Mouse (Mus musculus) G1E-ER4 (cell line): ENCODE results near the gene Pdss2. TPM values are rescaled to one million over a fixed set of nuclear protein-coding genes. Genes with fewer than 3 reads are reported as not detected.

Experiments
- GATA1 ChIP-seq: IDR thresholded peaks from one replicate; pipeline ENCODE4 v1.8.0; 2012; ENCODE audit warnings: low read length, inconsistent platforms
- polyA plus RNA-seq: library from polyadenylated mRNA; stranded (reverse); fragments of >175 nt; gene quantifications from 2 replicates; pipeline ENCODE4 v1.2.3, GENCODE M21; 2012

Gene Pdss2
- polyA plus RNA-seq, 1 experiment: 4.2 TPM

DNA sequence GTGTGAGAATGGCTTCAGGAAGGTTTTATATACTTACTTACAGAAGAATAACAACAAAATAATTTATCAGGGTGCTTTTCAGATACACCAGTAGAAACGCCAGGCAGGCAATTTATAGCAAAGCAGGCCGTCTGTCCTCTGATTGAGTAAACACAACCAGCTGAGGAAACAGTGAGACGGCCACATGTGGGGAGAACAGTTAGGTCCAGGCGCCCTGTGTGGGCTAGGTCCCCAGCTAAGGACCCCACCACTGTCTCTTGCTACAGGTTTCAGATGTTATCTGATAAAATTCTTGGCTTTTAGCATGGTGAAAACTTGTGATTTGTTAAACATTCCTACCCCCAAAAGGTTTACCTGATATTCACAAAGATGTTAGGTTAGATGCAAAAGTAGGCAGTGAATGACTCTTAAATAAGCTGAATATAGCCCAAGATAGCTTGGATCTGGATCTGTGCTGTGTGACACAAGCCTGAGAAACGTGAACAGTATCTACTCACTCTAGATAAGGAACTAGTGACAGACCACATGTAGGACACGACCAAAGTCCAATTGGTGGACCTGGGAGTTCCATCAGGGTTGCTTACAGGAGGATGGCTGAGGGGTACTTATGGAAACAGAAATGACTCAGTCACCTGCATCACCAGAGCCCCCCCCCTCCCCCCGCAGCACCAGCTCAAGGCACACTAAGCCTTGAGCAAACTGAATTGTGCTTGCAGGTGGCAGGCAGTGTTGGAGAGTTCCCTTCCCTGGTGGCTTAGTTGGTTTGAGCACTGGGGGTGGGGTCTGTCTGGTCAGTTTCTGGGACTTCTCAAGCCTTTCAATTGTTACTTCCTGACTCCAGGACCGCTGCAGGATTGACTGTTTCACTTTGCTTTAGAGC, 56.2 kb downstream of the Pdss2 start:
- no peak for TF ChIP-seq GATA1

GRCm38 (mm10) chr10:43279637-43280288, 58.5 kb downstream of the Pdss2 start:
- no peak for TF ChIP-seq GATA1

- TF ChIP-seq GATA1: no peak
These were observed 64.3 kb downstream of the Pdss2 start for GRCm38 (mm10) chr10:43285541-43285940.

DNA sequence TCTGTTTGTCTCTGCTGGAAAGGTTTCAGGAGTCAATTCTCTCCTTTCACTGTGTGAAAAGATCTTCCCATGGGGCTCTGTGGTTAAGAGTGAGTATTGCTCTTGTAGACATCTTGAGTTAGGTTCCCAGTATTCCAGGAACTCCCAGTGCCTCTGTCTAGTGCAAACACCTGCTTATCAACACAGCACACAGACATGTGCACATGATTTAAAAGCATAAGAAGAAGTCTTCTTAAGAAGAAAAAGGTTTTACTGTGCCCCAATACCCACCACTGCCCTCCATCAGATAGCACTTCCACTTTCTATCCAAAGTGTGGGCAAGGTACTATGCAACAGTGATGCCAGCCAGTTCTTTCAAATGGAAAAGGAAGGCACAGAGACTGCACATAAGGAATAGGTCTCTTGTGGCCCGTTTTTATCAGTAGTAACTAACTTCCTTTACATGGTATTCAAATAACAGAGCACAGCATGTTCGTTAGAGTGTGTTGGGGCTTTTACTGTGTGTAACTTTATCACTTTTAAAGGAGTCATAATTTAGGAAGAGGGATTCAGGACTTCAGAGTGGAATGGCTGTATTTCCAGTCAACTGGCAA, 69.4 kb downstream of the Pdss2 start:
- TF ChIP-seq GATA1: no peak

DNA sequence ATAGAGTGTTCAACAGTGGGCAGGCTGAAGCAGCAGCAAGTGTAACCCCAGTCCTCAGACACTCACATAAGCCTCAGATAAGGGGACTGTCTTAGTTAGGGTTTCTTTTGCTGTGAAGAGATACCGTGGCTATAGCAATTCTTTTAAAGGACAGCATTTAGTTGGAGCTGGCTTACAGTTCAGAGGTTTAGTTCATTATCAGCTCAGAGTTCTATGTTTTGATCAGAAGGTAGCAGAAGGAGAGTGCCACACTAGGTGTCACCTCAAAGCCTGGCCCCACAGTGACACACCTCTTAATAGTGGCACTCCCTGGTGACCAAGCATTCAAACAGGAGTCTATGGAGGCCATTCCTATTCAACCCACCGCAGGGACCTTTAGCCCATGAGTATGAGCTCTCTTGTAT, 70.0 kb downstream of the Pdss2 start:
- TF ChIP-seq GATA1: no peak

- no peak for TF ChIP-seq GATA1
These were observed 71.2 kb downstream of the Pdss2 start for GRCm38 (mm10) chr10:43292454-43292853.

GRCm38 (mm10) chr10:43294331-43294730, 73.0 kb downstream of the Pdss2 start:
- TF ChIP-seq GATA1: no peak

GRCm38 (mm10) chr10:43308105-43308810, 87.0 kb downstream of the Pdss2 start:
- no peak for TF ChIP-seq GATA1

- TF ChIP-seq GATA1: no peak
These were observed 89.6 kb downstream of the Pdss2 start for GRCm38 (mm10) chr10:43310781-43311392.

- no peak for TF ChIP-seq GATA1
These were observed 90.9 kb downstream of the Pdss2 start for GRCm38 (mm10) chr10:43312211-43312610.

GRCm38 (mm10) chr10:43312658-43313417, 91.6 kb downstream of the Pdss2 start:
- TF ChIP-seq GATA1: no peak

DNA sequence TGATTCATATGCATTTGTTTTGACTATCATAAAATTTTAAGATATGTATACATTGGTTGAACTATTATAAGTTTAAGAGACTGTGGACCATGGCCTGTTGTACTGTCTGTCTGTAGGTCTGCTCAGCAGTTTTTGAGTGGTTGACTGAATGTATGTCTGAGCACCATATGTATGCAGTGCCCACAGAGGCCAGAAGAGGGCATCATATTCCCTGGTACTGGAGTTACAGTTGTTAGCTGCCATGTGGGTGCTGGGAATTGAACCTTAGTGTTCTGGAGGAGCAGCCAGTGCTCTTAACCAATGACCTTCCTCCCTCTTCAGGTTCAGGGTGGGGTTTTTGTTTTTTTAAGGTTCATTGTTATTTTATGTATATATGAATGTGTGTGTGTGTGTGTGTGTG, 93.9 kb downstream of the Pdss2 start:
- no peak for TF ChIP-seq GATA1

DNA sequence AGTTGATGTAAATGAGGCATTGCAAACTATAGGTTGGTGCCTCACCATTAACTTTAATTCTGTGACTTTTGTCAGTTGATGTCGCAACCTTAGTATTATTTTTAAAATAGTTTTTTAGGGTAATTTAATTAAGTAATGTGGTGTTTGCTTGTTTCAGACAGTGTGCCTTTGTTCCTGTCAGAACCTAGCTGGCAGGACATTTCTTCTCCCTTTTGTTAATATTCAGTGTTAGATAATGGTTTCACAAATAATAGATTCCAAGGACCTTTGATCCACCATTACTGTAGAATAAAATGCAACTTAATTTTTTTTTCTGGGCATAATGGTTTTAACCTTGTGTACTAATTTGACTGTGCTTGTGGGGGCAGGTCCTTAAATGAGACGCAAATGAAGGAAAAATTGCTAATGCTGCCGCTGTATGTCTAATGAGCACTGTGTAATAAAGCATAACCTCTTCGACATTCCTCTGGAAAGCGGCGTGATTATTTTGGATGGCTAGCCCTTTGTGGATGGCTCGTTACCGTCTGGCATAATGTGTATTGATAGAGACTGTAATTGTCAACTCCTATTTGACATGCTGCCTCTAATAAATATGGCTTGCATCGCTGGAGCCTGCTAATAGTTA, 96.2 kb downstream of the Pdss2 start:
- TF ChIP-seq GATA1: no peak

- TF ChIP-seq GATA1: no peak
These were observed 99.7 kb downstream of the Pdss2 start for GRCm38 (mm10) chr10:43321019-43321418.
